Mouse (Mus musculus): ENCODE measurements around the gene Rbm8a. TPM values are rescaled to one million over a fixed set of nuclear protein-coding genes. Genes with fewer than 3 reads are reported as not detected.
A peak's percentile ranks its signal among the peaks of the same experiment; 100 is the strongest.
"Not testable (repeated sequence)": the region's sequence is repeated elsewhere in the genome, so short reads cannot be mapped to it uniquely, and the experiment has no call there.

Rbm8a gene
- polyA plus RNA-seq, 1 experiment from 2014 or later = 226 TPM

GRCm38 (mm10) chr3:96598156-96599068 is 31.3 kb upstream of the Rbm8a start:
- peaks cover 3% of the 10 kb centered on the region; the same call in 1 of the 2 replicates for H3K36me3 ChIP-seq (replicated peaks)
- peaks cover 87% of the 10 kb centered on the region for H3K4me1 ChIP-seq
- DNase-seq (ENCODE audit: extremely low spot score, low spot score) = peak; percentile 78
- peaks cover 48% of the 10 kb centered on the region for H3K27me3 ChIP-seq (ENCODE audit: poor library complexity, severe bottlenecking)
- peak overlapping the region; percentile 61 for H3K4me3 ChIP-seq
- H3K27ac ChIP-seq = peak overlapping the region; percentile 84
- WGBS = 1% methylated on average over 54 of the region's 54 CpGs
- H3K9me3 ChIP-seq = no peaks in the 10 kb centered on the region

GRCm38 (mm10) chr3:96599069-96599393 is 30.7 kb upstream of the Rbm8a start:
- H3K27me3 ChIP-seq (ENCODE audit: poor library complexity, severe bottlenecking) = peaks cover 48% of the 10 kb centered on the region
- H3K4me1 ChIP-seq = peaks cover 92% of the 10 kb centered on the region
- no peaks in the 10 kb centered on the region for H3K9me3 ChIP-seq
- H3K4me3 ChIP-seq = peak overlapping the region; percentile 61
- DNase-seq (ENCODE audit: extremely low spot score, low spot score) = no peak
- H3K36me3 ChIP-seq (replicated peaks) = peaks cover 8% of the 10 kb centered on the region
- H3K27ac ChIP-seq = peak overlapping the region; percentile 84; the same call in 1 of the 2 replicates
- WGBS = 37% methylated on average over 8 of the region's 8 CpGs

GRCm38 (mm10) chr3:96599411-96599810 is 30.3 kb upstream of the Rbm8a start:
- 67% methylated on average over 3 of the region's 3 CpGs for WGBS
- Histone ChIP-seq H3K4me3 (peak overlapping the region; percentile 61; the same call in 1 of the 2 replicates), H3K9me3 (no peaks in the 10 kb centered on the region), H3K27me3 (ENCODE audit: poor library complexity, severe bottlenecking) (peaks cover 48% of the 10 kb centered on the region), H3K27ac (0 out of 2 replicates have a peak overlapping the region, but pooled peaks have one; percentile 84), H3K4me1 (peaks cover 92% of the 10 kb centered on the region), H3K36me3 (replicated peaks) (peaks cover 12% of the 10 kb centered on the region)
- DNase-seq (ENCODE audit: extremely low spot score, low spot score) = no peak

GRCm38 (mm10) chr3:96600639-96601250 is 29.0 kb upstream of the Rbm8a start, which contains the start of gene Lix1l:
Gene Lix1l, plus strand, starts transcription at chr3:96601149.
- no peaks in the 10 kb centered on the region for H3K9me3 ChIP-seq
- H3K27ac ChIP-seq = peak within 1 kb of the TSS; percentile 96
- H3K36me3 ChIP-seq (replicated peaks) = peaks cover 23% of the 10 kb centered on the region
- peaks cover 86% of the 10 kb centered on the region for H3K4me1 ChIP-seq
- peak; percentile 95 for DNase-seq (ENCODE audit: extremely low spot score, low spot score)
- WGBS = under 1% methylated on average over 27 of the region's 27 CpGs
- peaks cover 36% of the 10 kb centered on the region for H3K27me3 ChIP-seq (ENCODE audit: poor library complexity, severe bottlenecking)
- H3K4me3 ChIP-seq = peak within 1 kb of the TSS; percentile 93

- Histone ChIP-seq H3K4me3 (peak overlapping the region; percentile 93), H3K27me3 (ENCODE audit: poor library complexity, severe bottlenecking) (peaks cover 30% of the 10 kb centered on the region), H3K4me1 (peaks cover 81% of the 10 kb centered on the region), H3K9me3 (no peaks in the 10 kb centered on the region), H3K27ac (peak overlapping the region; percentile 96), H3K36me3 (replicated peaks) (peaks cover 23% of the 10 kb centered on the region)
- WGBS = under 1% methylated on average over 38 of the region's 40 CpGs
- peak; percentile 73 for DNase-seq (ENCODE audit: extremely low spot score, low spot score)
These were observed 28.4 kb upstream of the Rbm8a start for GRCm38 (mm10) chr3:96601251-96601787.

DNA sequence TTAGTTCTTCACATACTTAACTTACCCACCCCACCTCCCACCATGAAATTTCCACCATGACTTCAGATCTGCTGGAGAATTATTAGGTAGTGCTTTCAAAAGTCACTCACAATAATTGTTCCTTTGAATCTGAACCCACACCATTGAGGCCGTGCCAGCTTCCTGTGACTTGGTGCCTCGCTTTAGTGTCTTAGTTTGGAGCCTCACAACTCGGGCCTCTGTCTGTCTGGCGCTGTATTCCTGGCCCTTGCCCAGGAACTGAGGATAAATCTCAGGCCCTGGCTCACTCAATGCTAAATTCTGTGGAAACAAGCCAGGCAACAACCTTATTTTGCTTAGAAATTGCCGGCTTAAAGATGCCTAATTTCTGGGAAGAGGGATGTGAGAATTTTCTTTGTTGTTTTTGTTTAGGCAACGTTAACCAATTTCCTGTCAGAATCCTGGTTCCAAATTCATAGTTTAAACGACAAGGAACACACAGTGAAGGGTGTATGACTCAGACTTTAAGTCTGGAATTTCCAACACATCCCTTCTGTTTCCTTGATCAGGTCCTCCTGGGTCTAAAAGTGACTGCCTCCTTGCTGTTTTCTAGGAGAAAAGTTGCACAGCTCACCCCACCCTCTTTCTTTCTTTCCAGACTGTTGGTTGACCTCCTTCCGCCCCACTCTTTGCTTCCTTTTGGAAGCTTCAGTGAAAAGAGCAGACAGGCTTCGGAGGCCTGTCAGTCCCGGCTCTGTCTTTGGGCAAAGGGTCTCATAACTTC is 27.6 kb upstream of the Rbm8a start:
- Histone ChIP-seq H3K36me3 (replicated peaks) (peaks cover 26% of the 10 kb centered on the region), H3K4me3 (peak overlapping the region; percentile 93), H3K9me3 (no peaks in the 10 kb centered on the region), H3K27ac (peak overlapping the region; percentile 96), H3K27me3 (ENCODE audit: poor library complexity, severe bottlenecking) (peaks cover 22% of the 10 kb centered on the region), H3K4me1 (peaks cover 73% of the 10 kb centered on the region)
- 33% methylated on average over 10 of the region's 10 CpGs for WGBS
- no peak for DNase-seq (ENCODE audit: extremely low spot score, low spot score)

DNA sequence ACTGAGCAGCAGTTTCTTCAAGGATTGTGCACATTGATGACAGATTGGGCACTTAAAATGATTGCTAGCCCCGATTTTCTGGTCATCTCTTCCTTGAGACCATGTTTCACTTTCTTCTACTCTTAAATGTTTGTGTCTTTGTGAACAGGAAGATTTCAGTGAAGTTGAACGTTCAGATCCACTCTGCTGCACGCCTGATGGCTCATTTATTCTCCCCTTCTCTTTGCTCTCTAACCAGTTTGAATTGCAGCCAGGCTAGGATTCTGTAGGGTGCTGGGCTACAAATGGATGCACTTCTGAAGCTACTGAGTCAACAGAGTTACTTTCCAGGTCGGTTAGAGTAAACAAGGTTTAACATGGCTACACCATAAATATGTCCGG is 27.0 kb upstream of the Rbm8a start:
- DNase-seq (ENCODE audit: extremely low spot score, low spot score) = no peak
- H3K36me3 ChIP-seq (replicated peaks) = peaks cover 28% of the 10 kb centered on the region
- peak overlapping the region; percentile 96 for H3K27ac ChIP-seq
- peaks cover 67% of the 10 kb centered on the region for H3K4me1 ChIP-seq
- no peaks in the 10 kb centered on the region for H3K9me3 ChIP-seq
- WGBS = 58% methylated on average over 5 of the region's 5 CpGs
- peaks cover 19% of the 10 kb centered on the region for H3K27me3 ChIP-seq (ENCODE audit: poor library complexity, severe bottlenecking)
- peak overlapping the region; percentile 93 for H3K4me3 ChIP-seq

- no peak for DNase-seq (ENCODE audit: extremely low spot score, low spot score)
- WGBS = 60% methylated on average over 5 of the region's 5 CpGs
- H3K4me1 ChIP-seq = peaks cover 61% of the 10 kb centered on the region
- H3K9me3 ChIP-seq = no peaks in the 10 kb centered on the region
- peaks cover 33% of the 10 kb centered on the region for H3K36me3 ChIP-seq (replicated peaks)
- H3K4me3 ChIP-seq = peak overlapping the region; percentile 93; the same call in 1 of the 2 replicates
- H3K27me3 ChIP-seq (ENCODE audit: poor library complexity, severe bottlenecking) = peaks cover 18% of the 10 kb centered on the region
- H3K27ac ChIP-seq = peak overlapping the region; percentile 96; the same call in 1 of the 2 replicates
These were observed 26.4 kb upstream of the Rbm8a start for GRCm38 (mm10) chr3:96603311-96603710.

GRCm38 (mm10) chr3:96606007-96606406 is 23.7 kb upstream of the Rbm8a start:
- not testable (repeated sequence) for H3K27me3 ChIP-seq (ENCODE audit: poor library complexity, severe bottlenecking); H3K27ac ChIP-seq; H3K9me3 ChIP-seq; H3K4me3 ChIP-seq; DNase-seq (ENCODE audit: extremely low spot score, low spot score)
- Histone ChIP-seq H3K36me3 (replicated peaks) (peaks cover 39% of the 10 kb centered on the region), H3K4me1 (peaks cover 34% of the 10 kb centered on the region)
- WGBS = 88% methylated on average over 4 of the region's 4 CpGs

DNA sequence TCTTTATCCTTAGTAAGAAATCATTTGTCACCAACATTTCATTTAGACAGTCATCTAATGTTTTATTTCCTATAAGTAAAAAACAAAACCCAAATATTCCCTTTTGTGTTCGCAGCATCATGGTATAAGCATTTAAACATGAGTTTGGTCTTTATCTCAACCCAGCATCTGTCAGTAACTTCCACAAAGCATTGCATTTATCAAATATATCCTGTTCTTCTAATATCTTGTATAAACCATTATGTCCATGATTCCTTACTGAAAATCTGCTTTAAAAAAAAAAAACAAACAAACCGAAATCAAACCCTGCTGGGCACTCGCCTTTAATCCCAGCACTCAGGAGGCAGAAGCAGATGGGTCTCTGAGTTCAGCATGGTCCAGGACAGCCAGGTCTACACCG is 23.1 kb upstream of the Rbm8a start:
- peaks cover 29% of the 10 kb centered on the region for H3K4me1 ChIP-seq
- H3K4me3 ChIP-seq = no peak overlapping the region
- DNase-seq (ENCODE audit: extremely low spot score, low spot score) = no peak
- H3K27ac ChIP-seq = no peak overlapping the region
- WGBS = 89% methylated on average over 4 of the region's 4 CpGs
- no peaks in the 10 kb centered on the region for H3K27me3 ChIP-seq (ENCODE audit: poor library complexity, severe bottlenecking)
- H3K9me3 ChIP-seq = no peaks in the 10 kb centered on the region
- H3K36me3 ChIP-seq (replicated peaks) = peaks cover 39% of the 10 kb centered on the region

- H3K4me3 ChIP-seq = no peak overlapping the region
- H3K9me3 ChIP-seq = no peaks in the 10 kb centered on the region
- no peaks in the 10 kb centered on the region for H3K27me3 ChIP-seq (ENCODE audit: poor library complexity, severe bottlenecking)
- H3K36me3 ChIP-seq (replicated peaks) = peaks cover 80% of the 10 kb centered on the region
- no peaks in the 10 kb centered on the region for H3K4me1 ChIP-seq
- 90% methylated on average over 3 of the region's 3 CpGs for WGBS
- no peak overlapping the region for H3K27ac ChIP-seq
- DNase-seq (ENCODE audit: extremely low spot score, low spot score) = no peak
These were observed 11.8 kb upstream of the Rbm8a start for GRCm38 (mm10) chr3:96617941-96618340.

DNA sequence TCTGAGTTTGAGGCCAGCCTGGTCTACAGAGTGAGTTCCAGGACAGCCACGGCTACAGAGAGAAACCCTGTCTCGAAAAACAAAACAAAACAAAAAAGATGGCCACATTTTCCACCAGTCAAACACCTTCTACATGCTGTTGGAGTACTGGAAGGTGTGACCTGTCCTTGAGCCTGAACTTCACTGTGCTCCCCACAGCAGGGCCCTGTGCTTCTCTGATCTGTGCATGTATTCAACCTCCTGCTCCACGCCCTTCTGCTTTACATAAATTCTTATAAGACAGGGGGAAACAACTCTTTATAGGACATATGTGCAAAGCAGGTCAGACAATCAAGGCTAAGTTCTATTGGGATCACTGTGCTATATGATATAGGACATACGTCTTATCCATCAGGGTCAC is 6.5 kb upstream of the Rbm8a start:
- 90% methylated on average over 4 of the region's 4 CpGs for WGBS
- Histone ChIP-seq H3K4me1 (no peaks in the 10 kb centered on the region), H3K27me3 (ENCODE audit: poor library complexity, severe bottlenecking) (no peaks in the 10 kb centered on the region), H3K27ac (no peak overlapping the region), H3K36me3 (replicated peaks) (peaks cover 81% of the 10 kb centered on the region), H3K9me3 (no peaks in the 10 kb centered on the region), H3K4me3 (no peak overlapping the region)
- no peak for DNase-seq (ENCODE audit: extremely low spot score, low spot score)
